Mouse (Mus musculus) kidney, postnatal 0 days (tissue): ENCODE data around the gene Ccdc61. TPM values are rescaled to one million over a fixed set of nuclear protein-coding genes. Genes with fewer than 3 reads are reported as not detected.

ENCODE experiments used
- ATAC-seq: fragments of 200-750 bp; cut with Nextera tagmentation; replicated peaks from 2 replicates; pipeline ENCODE4 v1.8.0; 2017; ENCODE audit warnings: low read depth, moderate number of reproducible peaks, moderate TSS enrichment, moderate library complexity; ENCODE audit not compliant: low FRiP score
- DNase-seq: peaks from one replicate; pipeline ENCODE4 v3.0.0-alpha.2; 2016; ENCODE audit warnings: low spot score
- H3K27ac ChIP-seq: fragments of 300-500 bp; sonication (generic); 2 replicates; pipeline ENCODE4 v1.5.1; 2014; ENCODE audit warnings: mild to moderate bottlenecking
- H3K27me3 ChIP-seq: fragments of 300-500 bp; sonication (generic); 2 replicates; pipeline ENCODE4 v1.6.1; 2014; ENCODE audit warnings: low read length, mixed read lengths; ENCODE audit not compliant: insufficient read depth
- H3K36me3 ChIP-seq: fragments of 300-500 bp; sonication (generic); 2 replicates; pipeline ENCODE4 v1.6.1; 2014; ENCODE audit warnings: low read length, mixed read lengths; ENCODE audit not compliant: insufficient read depth
- H3K4me1 ChIP-seq: fragments of 300-500 bp; sonication (generic); replicated peaks from 2 replicates; pipeline ENCODE4 v1.6.1; 2014; ENCODE audit warnings: antibody characterized with exemption, low read length, mixed read lengths; ENCODE audit not compliant: insufficient read depth
- H3K4me2 ChIP-seq: fragments of 300-500 bp; sonication (generic); 2 replicates; pipeline ENCODE4 v1.6.1; 2014; ENCODE audit warnings: mild to moderate bottlenecking, low read length, moderate library complexity, mixed read lengths
- H3K4me3 ChIP-seq: fragments of 300-500 bp; sonication (generic); replicated peaks from 2 replicates; pipeline ENCODE4 v1.5.1; 2014; ENCODE audit warnings: low read depth, low read length
- H3K9ac ChIP-seq: fragments of 300-500 bp; sonication (generic); 2 replicates; pipeline ENCODE4 v1.6.1; 2014; ENCODE audit warnings: low read depth, low read length
- H3K9me3 ChIP-seq: fragments of 300-500 bp; sonication (generic); replicated peaks from 2 replicates; pipeline ENCODE4 v1.6.1; 2016; ENCODE audit warnings: low read length, inconsistent platforms, mixed read lengths
- CTCF ChIP-seq: IDR thresholded peaks from 2 replicates; pipeline ENCODE4 v1.5.1; 2016; ENCODE audit warnings: antibody characterized with exemption, low read depth, mild to moderate bottlenecking, moderate library complexity
- WGBS: fragments of 180-500 bp; shearing (Covaris S2); extraction: QIAGEN DNeasy Blood & Tissue Kit; methylation state at CpG from one replicate; pipeline ENCODE4 v1.1.7; 2014; 5-methylcytosine and 5-hydroxymethylcytosine counted together
- polyA plus RNA-seq: library from polyadenylated mRNA; unstranded; fragments of >200 nt; fragmentation: Nextera tagmentation; extraction: Ambion mirVana; gene quantifications from 2 replicates; pipeline ENCODE4 v1.2.1, GENCODE M21; 2015

Ccdc61 gene
- polyA plus RNA-seq = 22.4 and 26.3 TPM in 2 replicates

GRCm38 (mm10) chr7:18910241-18910831, at the start of gene Ccdc61:
Ccdc61 (minus strand) TSS chr7:18910415.
- ATAC-seq (peak; percentile 99), DNase-seq (peak; percentile 99)
- Histone ChIP-seq H3K27ac (no peak within 1 kb of the TSS), H3K27me3 (no peaks in the 10 kb centered on the region), H3K4me1 (peaks cover 8% of the 10 kb centered on the region; the same call in 1 of the 2 replicates), H3K9me3 (no peaks in the 10 kb centered on the region), H3K4me3 (peak within 1 kb of the TSS; percentile 81), H3K9ac (peak within 1 kb of the TSS; percentile 71), H3K36me3 (no peaks in the 10 kb centered on the region), H3K4me2 (peak within 1 kb of the TSS; percentile 72)
- WGBS = under 1% methylated on average over 33 of the region's 33 CpGs
- no peak for TF ChIP-seq CTCF

DNA sequence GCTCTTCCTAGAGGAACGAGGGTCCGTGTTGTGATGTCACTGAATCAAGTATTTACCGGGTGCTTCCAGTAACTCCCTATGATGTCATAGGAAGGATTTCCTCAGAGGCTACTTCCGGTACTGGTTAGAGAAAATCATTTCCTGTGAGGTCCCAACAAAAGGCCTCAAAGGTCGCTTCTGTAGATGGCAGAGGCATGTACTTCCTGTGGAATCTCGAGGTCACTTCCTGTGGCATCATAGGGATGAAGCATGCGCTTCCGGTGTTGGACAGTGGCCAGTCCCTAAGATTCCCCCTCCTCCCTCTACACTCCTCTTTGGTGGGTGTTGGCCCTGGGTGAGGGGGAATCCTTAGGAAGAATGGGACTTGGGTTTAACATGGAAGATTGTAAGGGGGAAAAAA, 49.2 kb upstream of the Ccdc61 start:
- Histone ChIP-seq H3K4me3 (no peak overlapping the region), H3K9ac (no peak overlapping the region), H3K27me3 (peaks cover 38% of the 10 kb centered on the region), H3K4me2 (no peak overlapping the region), H3K4me1 (peaks cover 12% of the 10 kb centered on the region; the same call in 1 of the 2 replicates), H3K36me3 (no peaks in the 10 kb centered on the region), H3K9me3 (no peaks in the 10 kb centered on the region), H3K27ac (no peak overlapping the region)
- peak; percentile 36 for DNase-seq
- ATAC-seq = no peak
- no peak for TF ChIP-seq CTCF
- 54% methylated on average over 8 of the region's 8 CpGs for WGBS

DNA sequence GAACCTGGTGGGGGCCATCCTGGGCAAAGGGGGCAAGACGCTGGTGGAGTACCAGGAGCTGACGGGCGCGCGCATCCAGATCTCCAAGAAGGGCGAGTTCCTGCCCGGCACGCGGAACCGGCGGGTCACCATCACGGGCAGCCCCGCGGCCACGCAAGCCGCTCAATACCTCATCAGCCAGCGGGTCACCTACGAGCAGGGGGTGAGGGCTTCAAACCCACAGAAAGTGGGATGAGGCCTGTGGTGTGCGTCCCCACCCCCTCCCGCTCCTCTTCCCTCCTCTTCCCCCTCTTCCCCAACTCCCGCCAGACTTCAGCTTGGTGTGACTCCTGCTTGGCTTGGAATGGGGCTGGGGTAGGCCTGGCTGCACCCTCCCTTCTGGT, 48.2 kb upstream of the Ccdc61 start:
- peak overlapping the region; percentile 98 for H3K4me2 ChIP-seq
- H3K27me3 ChIP-seq = peaks cover 36% of the 10 kb centered on the region
- 5% methylated on average over 18 of the region's 21 CpGs for WGBS
- peak overlapping the region; percentile 54; the same call in 1 of the 2 replicates for H3K9ac ChIP-seq
- TF ChIP-seq CTCF = no peak
- DNase-seq (no peak), ATAC-seq (peak; percentile 36)
- H3K4me3 ChIP-seq = peak overlapping the region; percentile 53
- no peaks in the 10 kb centered on the region for H3K9me3 ChIP-seq
- H3K36me3 ChIP-seq = no peaks in the 10 kb centered on the region
- peaks cover 12% of the 10 kb centered on the region; the same call in 1 of the 2 replicates for H3K4me1 ChIP-seq
- no peak overlapping the region for H3K27ac ChIP-seq

- H3K9ac ChIP-seq = peak overlapping the region; percentile 54; the same call in 1 of the 2 replicates
- no peak; the same call in 1 of the 2 replicates for TF ChIP-seq CTCF
- H3K9me3 ChIP-seq = no peaks in the 10 kb centered on the region
- H3K27me3 ChIP-seq = peaks cover 32% of the 10 kb centered on the region
- WGBS = 1% methylated on average over 94 of the region's 107 CpGs
- peaks cover 12% of the 10 kb centered on the region; the same call in 1 of the 2 replicates for H3K4me1 ChIP-seq
- peak overlapping the region; percentile 53 for H3K4me3 ChIP-seq
- no peaks in the 10 kb centered on the region for H3K36me3 ChIP-seq
- ATAC-seq = peak; percentile 72
- H3K4me2 ChIP-seq = peak overlapping the region; percentile 98
- no peak overlapping the region for H3K27ac ChIP-seq
- peak; percentile 69 for DNase-seq
These were observed 47.6 kb upstream of the Ccdc61 start for GRCm38 (mm10) chr7:18957569-18958383.

- 17% methylated on average over 15 of the region's 15 CpGs for WGBS
- Histone ChIP-seq H3K4me3 (no peak overlapping the region), H3K4me1 (no peaks in the 10 kb centered on the region), H3K27ac (no peak overlapping the region), H3K9ac (no peak overlapping the region), H3K4me2 (no peak overlapping the region), H3K9me3 (no peaks in the 10 kb centered on the region), H3K36me3 (no peaks in the 10 kb centered on the region), H3K27me3 (no peaks in the 10 kb centered on the region)
- no peak for ATAC-seq
- peak; percentile 66 for DNase-seq
- TF ChIP-seq CTCF = no peak
These were observed 41.2 kb upstream of the Ccdc61 start for GRCm38 (mm10) chr7:18951397-18951796.

GRCm38 (mm10) chr7:18950523-18951315, 40.5 kb upstream of the Ccdc61 start:
- Histone ChIP-seq H3K9ac (no peak overlapping the region), H3K4me2 (no peak overlapping the region), H3K4me3 (no peak overlapping the region), H3K27ac (no peak overlapping the region), H3K36me3 (no peaks in the 10 kb centered on the region), H3K27me3 (no peaks in the 10 kb centered on the region), H3K9me3 (no peaks in the 10 kb centered on the region), H3K4me1 (no peaks in the 10 kb centered on the region)
- ATAC-seq = no peak
- no peak for TF ChIP-seq CTCF
- DNase-seq = no peak
- 23% methylated on average over 18 of the region's 18 CpGs for WGBS
